Mouse (Mus musculus) forelimb bud, embryonic 11.5 days (tissue): ENCODE measurements around the gene Eml3.
"Not testable (repeated sequence)": the region's sequence is repeated elsewhere in the genome, so short reads cannot be mapped to it uniquely, and the experiment has no call there.

Experiments used
- DNase-seq: peaks from one replicate; pipeline ENCODE4 v3.0.0-alpha.2; 2012; ENCODE audit warnings: low read depth, low spot score

Eml3 gene

GRCm38 (mm10) chr19:8952241-8952640, 22.9 kb downstream of the Eml3 start:
- DNase-seq = no peak

- peak; percentile 97 for DNase-seq
Observed at GRCm38 (mm10) chr19:8953135-8954039, 24.0 kb downstream of the Eml3 start, which contains the start of gene Tut1. TSS of gene Tut1 (plus strand) at chr19:8953847.

DNA sequence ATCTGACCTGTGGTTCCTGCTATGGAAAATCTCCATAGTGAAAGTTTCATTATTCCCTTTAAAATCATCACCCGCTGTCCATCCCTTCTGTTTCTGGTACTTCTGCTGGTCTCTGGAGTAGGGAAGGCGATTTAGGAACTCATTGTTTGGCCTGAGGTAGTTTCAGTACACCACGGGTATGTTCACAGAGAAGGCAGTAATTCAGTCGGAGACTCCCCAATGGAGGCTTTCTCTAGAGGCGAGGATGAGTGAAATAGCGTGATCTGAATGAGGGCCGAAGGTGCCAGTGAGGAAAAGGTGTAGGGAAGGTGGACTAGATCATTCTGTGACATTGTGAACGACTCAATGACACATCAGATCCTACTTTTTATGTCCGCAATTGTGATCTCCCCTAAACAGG, 24.8 kb downstream of the Eml3 start:
- no peak for DNase-seq

GRCm38 (mm10) chr19:8962256-8962655, 32.9 kb downstream of the Eml3 start:
- no peak for DNase-seq

DNA sequence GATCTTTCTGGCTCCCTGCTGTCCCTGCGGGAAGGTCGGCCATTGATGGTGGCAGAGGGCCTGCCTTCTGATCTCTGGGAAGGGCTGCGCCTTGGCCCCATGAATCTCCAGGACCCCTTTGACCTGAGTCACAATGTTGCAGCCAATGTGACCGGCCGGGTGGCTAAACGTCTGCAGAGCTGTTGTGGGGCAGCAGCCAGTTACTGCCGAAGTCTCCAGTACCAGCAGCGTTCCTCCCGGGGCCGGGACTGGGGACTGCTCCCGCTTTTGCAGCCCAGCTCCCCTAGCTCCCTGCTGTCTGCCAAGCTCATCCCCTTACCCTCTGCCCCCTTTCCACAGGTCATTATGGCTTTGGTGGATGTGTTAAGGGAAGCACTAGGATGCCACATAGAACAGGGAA, 35.7 kb downstream of the Eml3 start:
- no peak for DNase-seq

GRCm38 (mm10) chr19:8965771-8966170, 36.4 kb downstream of the Eml3 start:
- no peak for DNase-seq

DNA sequence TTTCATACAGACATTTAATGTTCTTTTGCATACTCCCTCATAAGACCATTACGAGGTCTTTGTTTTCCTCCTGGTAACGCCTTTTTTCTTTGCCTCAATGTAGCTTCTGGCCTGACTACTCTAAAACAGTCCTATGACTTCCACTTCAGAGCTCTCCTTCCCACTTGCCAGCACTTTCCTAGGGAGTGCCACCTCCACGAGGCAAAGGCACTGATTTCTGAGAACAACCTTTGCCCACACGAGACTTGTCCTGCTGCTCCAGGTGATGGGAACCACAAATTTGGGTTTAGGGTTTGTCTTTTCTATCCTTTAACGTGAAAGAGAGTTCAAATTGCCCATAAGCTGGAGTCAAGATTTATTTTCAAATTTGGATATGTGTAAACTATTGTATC, 36.8 kb downstream of the Eml3 start:
- no peak for DNase-seq

GRCm38 (mm10) chr19:8966590-8967372, 37.4 kb downstream of the Eml3 start, which contains the start of gene Eef1g:
TSS of gene Eef1g (plus strand) at chr19:8967041.
- DNase-seq = peak; percentile 99

DNA sequence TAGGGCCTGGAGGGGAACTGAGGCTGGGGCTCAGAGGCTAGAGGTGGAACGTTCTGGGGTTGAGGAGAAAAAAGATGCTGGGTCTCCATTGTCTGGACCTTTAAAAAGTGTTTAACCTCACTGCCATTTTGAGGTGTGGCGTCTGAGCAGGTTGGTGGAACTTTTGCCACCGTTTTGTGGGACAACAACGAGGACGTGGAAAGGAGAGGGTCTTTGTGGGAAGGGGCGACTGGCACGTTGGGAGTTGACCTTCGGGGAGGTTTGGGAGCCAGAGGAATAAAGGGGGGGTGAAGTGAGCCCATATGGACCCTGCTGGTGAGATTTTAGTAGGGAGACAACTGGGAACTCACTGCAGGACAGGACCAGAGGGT, 38.0 kb downstream of the Eml3 start:
- DNase-seq = no peak

DNA sequence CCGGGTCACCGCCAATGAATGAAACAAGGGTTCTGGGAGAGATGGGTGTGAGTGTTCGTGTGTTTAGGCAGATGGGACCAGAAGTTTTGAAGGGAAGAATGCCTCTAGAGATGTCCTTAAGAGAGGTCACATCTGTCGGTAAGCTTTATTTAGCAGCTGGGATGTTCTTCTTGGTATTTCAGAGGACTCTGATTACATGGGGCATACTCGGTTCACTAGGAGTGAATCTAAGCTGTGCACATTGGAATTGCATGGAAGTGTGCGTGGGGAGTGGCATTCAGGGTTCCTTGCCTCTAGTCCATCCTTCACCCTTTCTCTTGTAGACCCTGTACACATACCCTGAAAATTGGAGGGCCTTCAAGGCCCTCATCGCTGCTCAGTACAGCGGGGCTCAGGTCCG, 38.5 kb downstream of the Eml3 start:
- DNase-seq = no peak

DNA sequence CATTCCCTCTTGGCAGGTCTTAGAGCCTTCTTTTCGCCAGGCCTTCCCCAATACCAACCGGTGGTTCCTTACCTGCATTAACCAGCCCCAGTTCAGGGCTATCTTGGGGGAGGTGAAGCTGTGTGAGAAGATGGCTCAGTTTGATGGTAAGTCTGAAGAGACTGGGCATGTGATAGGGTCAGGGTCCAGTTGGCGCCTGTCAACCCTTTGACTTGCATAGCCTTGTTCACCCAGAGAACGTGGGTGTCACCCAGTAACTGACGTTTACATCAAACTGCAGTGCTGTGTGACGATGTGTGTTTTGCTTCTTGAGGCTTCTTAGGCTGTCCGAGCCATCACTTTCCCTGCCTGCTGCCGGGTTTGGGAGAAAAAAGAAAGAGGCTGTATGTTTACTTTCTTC, 43.1 kb downstream of the Eml3 start:
- not testable (repeated sequence) for DNase-seq

DNA sequence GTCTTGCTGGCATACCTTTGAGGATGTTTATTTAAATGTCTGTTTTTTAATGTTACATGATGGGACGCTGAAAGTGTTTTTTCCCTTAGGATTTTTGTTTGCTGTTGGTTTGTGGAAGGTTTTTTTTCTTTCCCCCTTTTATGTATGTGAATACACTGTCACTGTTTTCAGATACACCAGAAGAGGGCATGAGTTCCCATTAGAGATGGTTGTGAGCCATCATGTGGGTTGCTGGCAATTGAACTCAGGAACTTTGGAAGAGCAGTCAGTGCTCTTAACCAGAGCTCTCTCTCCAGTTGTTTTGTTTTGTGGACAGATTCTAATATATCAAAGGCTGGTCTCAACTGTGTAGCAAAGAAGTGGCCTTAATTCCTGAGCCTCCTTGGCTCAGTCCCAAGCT, 45.3 kb downstream of the Eml3 start:
- no peak for DNase-seq

- no peak for DNase-seq
Observed at GRCm38 (mm10) chr19:8975491-8975890, 46.1 kb downstream of the Eml3 start.

GRCm38 (mm10) chr19:8976535-8976934, 47.2 kb downstream of the Eml3 start:
- DNase-seq = peak; percentile 77

GRCm38 (mm10) chr19:8980771-8981170, 51.4 kb downstream of the Eml3 start:
- no peak for DNase-seq

DNA sequence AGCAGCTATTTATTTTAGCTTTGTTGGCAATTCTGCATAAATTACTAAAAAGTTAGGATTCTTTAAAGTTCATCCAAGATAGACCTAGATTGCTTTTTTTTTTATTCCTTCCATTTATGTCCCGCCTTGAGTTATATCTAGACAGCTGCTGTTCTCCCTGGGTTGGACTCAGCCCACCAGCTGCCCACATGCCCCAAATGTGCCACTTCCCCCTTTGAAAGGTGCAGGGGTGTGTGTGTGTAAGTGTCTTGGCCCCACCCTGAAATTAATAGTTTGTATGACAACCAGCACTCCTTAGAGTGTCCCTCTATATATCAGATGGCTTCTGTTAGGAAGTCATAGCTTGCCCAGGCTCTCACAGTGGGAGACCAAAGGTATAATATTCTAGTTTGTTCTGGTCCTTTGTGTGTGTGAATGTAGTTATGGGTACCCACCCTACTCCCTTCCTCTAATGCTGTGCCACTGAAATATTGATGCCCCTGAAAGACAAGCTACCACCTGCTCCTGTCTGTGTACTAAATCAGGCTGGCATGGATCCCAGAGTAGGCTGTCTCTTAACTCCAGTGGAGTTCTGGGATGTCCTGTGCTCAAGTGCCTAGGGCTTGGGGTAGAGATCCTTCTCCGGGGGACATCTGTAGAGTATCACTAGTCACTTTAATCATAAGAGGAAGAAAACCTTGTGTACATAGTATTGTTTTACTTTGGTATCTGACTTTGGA, 52.3 kb downstream of the Eml3 start:
- no peak for DNase-seq

GRCm38 (mm10) chr19:8982303-8983149, 53.2 kb downstream of the Eml3 start:
- no peak for DNase-seq

DNA sequence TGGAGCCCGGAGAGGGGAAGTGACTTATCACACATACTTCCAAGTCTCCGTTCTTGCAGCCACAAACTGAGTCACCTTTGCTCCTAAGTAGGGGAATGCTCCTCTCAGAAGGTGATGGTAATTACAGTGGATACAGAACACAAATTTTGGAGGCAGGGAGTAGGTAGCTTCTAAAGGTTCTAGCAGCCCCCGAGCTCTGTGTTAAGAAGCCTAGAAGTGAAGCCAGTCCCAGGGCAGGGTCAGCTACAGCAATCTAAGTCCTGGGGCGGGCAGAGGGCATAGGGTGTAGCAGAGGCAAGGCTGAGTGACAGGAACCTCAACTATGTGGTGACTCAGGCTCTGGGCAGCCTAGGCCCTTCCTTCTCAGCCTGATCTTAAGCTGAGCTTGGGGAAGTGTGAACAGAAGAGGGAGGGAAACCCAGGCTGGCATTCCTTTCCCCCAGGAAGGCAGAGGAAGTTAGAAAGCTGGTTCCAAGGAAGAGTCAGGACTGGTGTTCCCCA, 53.8 kb downstream of the Eml3 start:
- DNase-seq = no peak

DNA sequence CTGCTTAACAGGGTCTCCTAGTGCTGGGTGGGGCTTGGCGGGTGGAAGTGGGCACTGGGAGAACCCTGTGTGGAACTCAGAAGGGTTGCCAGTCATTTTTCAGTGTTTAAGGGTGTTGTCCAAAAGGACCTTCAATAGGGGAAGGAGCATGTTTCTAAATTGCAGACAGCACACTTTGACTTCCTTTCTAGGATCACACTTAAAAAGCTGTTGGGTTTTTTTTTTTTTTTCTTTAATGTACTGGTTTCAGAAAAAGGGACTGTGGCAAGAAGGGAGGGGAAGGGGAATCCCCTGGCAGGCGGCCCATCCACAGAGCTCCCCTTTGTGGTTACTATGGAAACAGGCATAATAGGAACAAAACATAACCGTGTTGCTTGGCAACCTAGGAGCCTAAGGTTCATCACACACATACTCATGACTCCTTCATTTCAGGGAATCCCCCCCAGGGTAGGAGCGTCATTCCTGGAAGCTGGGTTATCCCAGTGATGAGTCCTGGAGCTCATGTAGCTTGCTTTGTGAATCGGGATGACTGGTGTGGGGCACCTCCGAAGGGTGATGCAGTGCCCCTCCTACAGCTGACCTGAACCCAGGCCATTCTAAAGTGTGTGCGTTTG, 55.0 kb downstream of the Eml3 start:
- DNase-seq = peak; percentile 76

DNA sequence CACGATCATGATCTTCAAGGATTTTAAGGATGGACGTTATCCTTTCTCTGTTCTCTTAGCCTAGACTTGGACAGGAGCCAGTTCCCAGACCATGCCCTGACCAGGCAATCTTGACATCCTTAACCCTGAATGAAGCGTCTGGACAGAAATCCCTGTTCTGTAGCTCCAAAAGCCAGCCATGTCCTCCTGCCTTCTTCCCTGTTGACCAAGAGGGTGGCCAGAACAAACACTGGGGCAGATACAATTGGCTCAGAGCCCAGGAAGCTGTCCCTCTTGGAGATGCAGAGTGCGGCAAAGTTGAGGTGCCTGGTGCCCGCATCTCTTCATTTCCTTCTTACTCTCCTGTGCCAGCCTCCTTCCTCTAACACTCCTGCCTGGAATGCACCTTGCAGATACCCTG, 56.5 kb downstream of the Eml3 start:
- DNase-seq = no peak
